Mouse (Mus musculus): ENCODE results near the gene Atp6v1a. TPM values are rescaled to one million over a fixed set of nuclear protein-coding genes. Genes with fewer than 3 reads are reported as not detected.
A peak's percentile ranks its signal among the peaks of the same experiment; 100 is the strongest.

Gene Atp6v1a
- polyA plus RNA-seq, 1 experiment from 2014 or later: 63.0 TPM

GRCm38 (mm10) chr16:44173966-44174530, 34.5 kb upstream of the Atp6v1a start:
- H3K4me1 ChIP-seq (replicated peaks; ENCODE audit: control insufficient read depth, insufficient read depth, low read length): peaks cover 12% of the 10 kb centered on the region
- 13% methylated on average over 7 of the region's 7 CpGs for WGBS
- peak overlapping the region; percentile 87 for H3K9ac ChIP-seq (ENCODE audit: low read length)
- H3K9me3 ChIP-seq (ENCODE audit: control insufficient read depth, low read length): no peaks in the 10 kb centered on the region
- no peak for DNase-seq (ENCODE audit: low spot score)
- peak overlapping the region; percentile 90; the same call in 1 of the 2 replicates for H3K27ac ChIP-seq (ENCODE audit: low read depth)
- H3K27me3 ChIP-seq (replicated peaks; ENCODE audit: control insufficient read depth, insufficient read depth, low read length): no peaks in the 10 kb centered on the region
- H3K36me3 ChIP-seq (ENCODE audit: control insufficient read depth, insufficient read depth, low read length): no peaks in the 10 kb centered on the region
- ATAC-seq (replicated peaks; ENCODE audit: low FRiP score, low TSS enrichment, low read depth): no peak
- peak overlapping the region; percentile 68 for H3K4me3 ChIP-seq (ENCODE audit: low read depth, low read length)
- peak overlapping the region; percentile 58 for H3K4me2 ChIP-seq (ENCODE audit: low read length)

- H3K4me2 ChIP-seq (ENCODE audit: low read length): peak within 1 kb of the TSS; percentile 76
- H3K27me3 ChIP-seq (replicated peaks; ENCODE audit: control insufficient read depth, insufficient read depth, low read length): no peaks in the 10 kb centered on the region
- peak within 1 kb of the TSS; percentile 90 for H3K27ac ChIP-seq (ENCODE audit: low read depth)
- peak; percentile 70 for ATAC-seq (replicated peaks; ENCODE audit: low FRiP score, low TSS enrichment, low read depth)
- peak within 1 kb of the TSS; percentile 68 for H3K4me3 ChIP-seq (ENCODE audit: low read depth, low read length)
- no peaks in the 10 kb centered on the region for H3K36me3 ChIP-seq (ENCODE audit: control insufficient read depth, insufficient read depth, low read length)
- 0% methylated on average over 33 of the region's 77 CpGs for WGBS
- H3K9me3 ChIP-seq (ENCODE audit: control insufficient read depth, low read length): no peaks in the 10 kb centered on the region
- peak; percentile 91 for DNase-seq (ENCODE audit: low spot score)
- H3K4me1 ChIP-seq (replicated peaks; ENCODE audit: control insufficient read depth, insufficient read depth, low read length): peaks cover 12% of the 10 kb centered on the region
- peak within 1 kb of the TSS; percentile 87 for H3K9ac ChIP-seq (ENCODE audit: low read length)
Measured at GRCm38 (mm10) chr16:44173155-44173941, 33.8 kb upstream of the Atp6v1a start, which contains the start of gene Usf3. TSS of gene Usf3 (plus strand) at chr16:44173246.

DNA sequence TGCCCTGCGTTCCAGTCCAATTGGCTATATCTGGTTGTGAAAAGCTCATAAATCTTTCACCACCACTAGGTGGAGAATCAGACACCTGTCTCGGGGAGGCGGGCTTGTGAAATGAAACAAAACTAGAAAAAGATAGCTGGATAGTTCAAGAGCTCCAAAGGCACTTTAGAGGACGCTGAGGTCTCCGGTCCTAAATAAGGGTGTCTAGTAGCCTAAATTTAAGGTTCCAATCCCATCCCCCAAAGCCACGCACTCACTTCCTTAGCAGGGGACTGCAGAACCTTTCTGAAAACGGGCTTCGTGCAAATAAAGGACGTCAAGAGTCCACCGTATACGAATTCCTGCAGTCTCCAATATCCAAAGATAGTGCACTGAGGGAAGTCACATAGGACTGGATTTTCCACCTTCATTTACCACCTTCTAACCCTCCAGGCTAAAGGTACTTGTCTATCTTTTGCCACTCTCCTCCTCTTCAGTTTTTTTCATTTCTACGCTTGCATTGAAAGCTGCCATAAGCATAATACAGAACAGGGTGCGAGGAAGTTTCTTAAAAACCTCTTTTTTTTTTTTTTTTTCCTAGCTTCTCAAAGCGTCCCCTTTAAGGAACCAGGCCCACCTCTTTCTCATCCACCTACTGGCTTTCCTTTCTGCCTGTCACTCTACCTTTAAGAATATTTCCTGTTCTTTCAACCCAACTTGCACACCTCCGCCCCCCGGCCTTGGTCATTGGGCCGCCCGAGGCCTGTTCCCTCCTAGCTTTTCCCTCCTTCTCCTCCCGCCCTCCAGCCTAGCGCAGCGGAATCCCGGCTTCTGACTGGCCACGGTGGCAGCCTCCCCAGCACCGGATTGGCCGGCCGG, 33.0 kb upstream of the Atp6v1a start:
- ATAC-seq (replicated peaks; ENCODE audit: low FRiP score, low TSS enrichment, low read depth) (peak; percentile 100), DNase-seq (ENCODE audit: low spot score) (peak; percentile 72)
- peak overlapping the region; percentile 76 for H3K4me2 ChIP-seq (ENCODE audit: low read length)
- H3K4me3 ChIP-seq (ENCODE audit: low read depth, low read length): peak overlapping the region; percentile 68
- H3K4me1 ChIP-seq (replicated peaks; ENCODE audit: control insufficient read depth, insufficient read depth, low read length): peaks cover 12% of the 10 kb centered on the region
- H3K9me3 ChIP-seq (ENCODE audit: control insufficient read depth, low read length): no peaks in the 10 kb centered on the region
- H3K27me3 ChIP-seq (replicated peaks; ENCODE audit: control insufficient read depth, insufficient read depth, low read length): no peaks in the 10 kb centered on the region
- peak overlapping the region; percentile 87 for H3K9ac ChIP-seq (ENCODE audit: low read length)
- no peaks in the 10 kb centered on the region for H3K36me3 ChIP-seq (ENCODE audit: control insufficient read depth, insufficient read depth, low read length)
- peak overlapping the region; percentile 90 for H3K27ac ChIP-seq (ENCODE audit: low read depth)
- WGBS: under 1% methylated on average over 26 of the region's 26 CpGs

GRCm38 (mm10) chr16:44168990-44169389, 29.5 kb upstream of the Atp6v1a start:
- no peaks in the 10 kb centered on the region for H3K36me3 ChIP-seq (ENCODE audit: control insufficient read depth, insufficient read depth, low read length)
- no peak overlapping the region for H3K4me2 ChIP-seq (ENCODE audit: low read length)
- H3K4me3 ChIP-seq (ENCODE audit: low read depth, low read length): no peak overlapping the region
- no peaks in the 10 kb centered on the region for H3K9me3 ChIP-seq (ENCODE audit: control insufficient read depth, low read length)
- ATAC-seq (replicated peaks; ENCODE audit: low FRiP score, low TSS enrichment, low read depth) (no peak), DNase-seq (ENCODE audit: low spot score) (no peak)
- no peak overlapping the region for H3K9ac ChIP-seq (ENCODE audit: low read length)
- no peaks in the 10 kb centered on the region for H3K27me3 ChIP-seq (replicated peaks; ENCODE audit: control insufficient read depth, insufficient read depth, low read length)
- peaks cover under 1% of the 10 kb centered on the region; the same call in 1 of the 2 replicates for H3K4me1 ChIP-seq (replicated peaks; ENCODE audit: control insufficient read depth, insufficient read depth, low read length)
- H3K27ac ChIP-seq (ENCODE audit: low read depth): no peak overlapping the region
- WGBS: 76% methylated on average over 4 of the region's 4 CpGs

DNA sequence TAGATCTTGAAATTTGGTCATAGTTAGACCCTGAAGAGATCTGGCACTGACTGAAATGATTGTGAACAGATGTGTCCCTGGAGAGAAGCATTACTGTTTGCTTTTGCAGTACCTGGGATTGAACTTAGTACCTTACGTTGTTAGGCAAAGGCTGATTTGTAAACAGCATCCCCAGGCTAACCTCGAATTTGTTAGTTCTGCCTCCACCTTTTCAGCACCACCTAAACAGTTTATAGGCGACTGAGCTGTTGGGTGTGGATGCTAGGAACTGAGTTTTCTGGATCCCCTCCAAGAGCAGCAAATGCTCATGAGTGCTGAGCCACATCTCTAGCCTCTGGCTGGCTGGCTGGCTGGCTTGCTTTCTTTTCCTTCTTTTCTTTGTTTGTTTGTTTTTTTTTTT, 25.7 kb upstream of the Atp6v1a start:
- no peak for DNase-seq (ENCODE audit: low spot score)
- WGBS: 51% methylated on average over 3 of the region's 3 CpGs
- no peak overlapping the region for H3K9ac ChIP-seq (ENCODE audit: low read length)
- no peaks in the 10 kb centered on the region for H3K9me3 ChIP-seq (ENCODE audit: control insufficient read depth, low read length)
- H3K4me2 ChIP-seq (ENCODE audit: low read length): no peak overlapping the region
- H3K4me3 ChIP-seq (ENCODE audit: low read depth, low read length): no peak overlapping the region
- H3K4me1 ChIP-seq (replicated peaks; ENCODE audit: control insufficient read depth, insufficient read depth, low read length): no peaks in the 10 kb centered on the region
- ATAC-seq (replicated peaks; ENCODE audit: low FRiP score, low TSS enrichment, low read depth): no peak
- H3K27ac ChIP-seq (ENCODE audit: low read depth): no peak overlapping the region
- no peaks in the 10 kb centered on the region for H3K27me3 ChIP-seq (replicated peaks; ENCODE audit: control insufficient read depth, insufficient read depth, low read length)
- H3K36me3 ChIP-seq (ENCODE audit: control insufficient read depth, insufficient read depth, low read length): peaks cover 11% of the 10 kb centered on the region

DNA sequence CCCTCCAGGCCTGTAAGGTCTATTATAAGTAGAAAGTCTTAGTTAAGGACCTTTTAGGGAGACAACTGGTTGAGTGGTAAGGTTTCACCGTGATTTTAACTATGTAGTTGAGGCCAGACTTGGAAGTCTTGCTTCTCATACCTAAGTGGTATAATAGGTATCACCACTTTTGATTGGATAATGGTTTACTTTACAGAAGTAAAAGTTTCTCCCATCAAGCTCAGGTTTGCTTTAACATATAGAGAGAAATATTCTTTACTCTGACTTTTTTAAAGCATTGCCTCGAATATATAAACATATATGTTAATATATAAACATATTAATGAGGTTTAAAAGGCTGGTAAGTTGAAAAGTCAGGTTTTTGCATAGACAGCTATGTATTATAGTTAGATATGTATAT, 24.3 kb upstream of the Atp6v1a start:
- no peak for DNase-seq (ENCODE audit: low spot score)
- H3K27me3 ChIP-seq (replicated peaks; ENCODE audit: control insufficient read depth, insufficient read depth, low read length): no peaks in the 10 kb centered on the region
- H3K27ac ChIP-seq (ENCODE audit: low read depth): no peak overlapping the region
- no peaks in the 10 kb centered on the region for H3K9me3 ChIP-seq (ENCODE audit: control insufficient read depth, low read length)
- no peak overlapping the region for H3K9ac ChIP-seq (ENCODE audit: low read length)
- H3K4me3 ChIP-seq (ENCODE audit: low read depth, low read length): no peak overlapping the region
- H3K4me2 ChIP-seq (ENCODE audit: low read length): no peak overlapping the region
- H3K36me3 ChIP-seq (ENCODE audit: control insufficient read depth, insufficient read depth, low read length): peaks cover 25% of the 10 kb centered on the region
- 79% methylated on average over 2 of the region's 2 CpGs for WGBS
- ATAC-seq (replicated peaks; ENCODE audit: low FRiP score, low TSS enrichment, low read depth): no peak
- H3K4me1 ChIP-seq (replicated peaks; ENCODE audit: control insufficient read depth, insufficient read depth, low read length): no peaks in the 10 kb centered on the region

DNA sequence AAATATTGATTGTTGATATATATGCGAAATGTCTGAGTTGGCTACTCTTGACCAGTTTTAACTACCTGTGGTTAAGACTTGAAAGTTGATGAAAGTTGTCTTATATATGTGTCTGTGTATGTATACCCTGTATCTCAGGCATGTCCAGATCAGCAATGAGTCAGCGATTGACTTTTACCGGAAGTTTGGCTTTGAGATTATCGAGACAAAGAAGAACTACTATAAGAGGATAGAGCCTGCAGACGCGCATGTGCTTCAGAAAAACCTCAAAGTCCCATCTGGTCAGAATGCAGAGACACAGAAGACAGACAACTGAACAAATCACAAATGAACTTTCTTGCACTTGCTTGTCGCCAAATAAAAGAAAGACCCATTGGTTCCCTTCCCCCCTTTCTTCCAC, 19.8 kb upstream of the Atp6v1a start:
- Histone ChIP-seq H3K4me3 (ENCODE audit: low read depth, low read length) (no peak overlapping the region), H3K4me1 (replicated peaks; ENCODE audit: control insufficient read depth, insufficient read depth, low read length) (no peaks in the 10 kb centered on the region), H3K36me3 (ENCODE audit: control insufficient read depth, insufficient read depth, low read length) (peaks cover 46% of the 10 kb centered on the region), H3K9me3 (ENCODE audit: control insufficient read depth, low read length) (no peaks in the 10 kb centered on the region), H3K27me3 (replicated peaks; ENCODE audit: control insufficient read depth, insufficient read depth, low read length) (no peaks in the 10 kb centered on the region), H3K9ac (ENCODE audit: low read length) (no peak overlapping the region), H3K27ac (ENCODE audit: low read depth) (no peak overlapping the region), H3K4me2 (ENCODE audit: low read length) (no peak overlapping the region)
- no peak for DNase-seq (ENCODE audit: low spot score)
- 95% methylated on average over 7 of the region's 7 CpGs for WGBS
- no peak for ATAC-seq (replicated peaks; ENCODE audit: low FRiP score, low TSS enrichment, low read depth)

- peaks cover 29% of the 10 kb centered on the region for H3K36me3 ChIP-seq (ENCODE audit: control insufficient read depth, insufficient read depth, low read length)
- no peak overlapping the region for H3K4me2 ChIP-seq (ENCODE audit: low read length)
- H3K4me1 ChIP-seq (replicated peaks; ENCODE audit: control insufficient read depth, insufficient read depth, low read length): no peaks in the 10 kb centered on the region
- no peak for ATAC-seq (replicated peaks; ENCODE audit: low FRiP score, low TSS enrichment, low read depth)
- no peak overlapping the region for H3K27ac ChIP-seq (ENCODE audit: low read depth)
- no peaks in the 10 kb centered on the region for H3K9me3 ChIP-seq (ENCODE audit: control insufficient read depth, low read length)
- DNase-seq (ENCODE audit: low spot score): no peak
- H3K27me3 ChIP-seq (replicated peaks; ENCODE audit: control insufficient read depth, insufficient read depth, low read length): no peaks in the 10 kb centered on the region
- H3K9ac ChIP-seq (ENCODE audit: low read length): no peak overlapping the region
- WGBS: 65% methylated on average over 6 of the region's 6 CpGs
- no peak overlapping the region for H3K4me3 ChIP-seq (ENCODE audit: low read depth, low read length)
Measured at GRCm38 (mm10) chr16:44154497-44155057, 15.1 kb upstream of the Atp6v1a start.

All from intestine, embryonic 14.5 days (tissue).